Mouse (Mus musculus) left cerebral cortex, adult 2 months (tissue): Measurements from ENCODE around the gene Ccl17. TPM values are rescaled to one million over a fixed set of nuclear protein-coding genes. Genes with fewer than 3 reads are reported as not detected.

Source experiments
- DNase-seq, 2 experiments: peaks; one replicate each; pipeline ENCODE4 v3.0.0; 2021 to 2022; ENCODE audit warnings: low spot score in 2 of 2, mixed read lengths in 1 of 2; ENCODE audit errors: extremely low spot score in 1 of 2
- H3K27ac ChIP-seq: fragments of 200-600 bp; 2 replicates; pipeline ENCODE4 v1.8.1; 2022
- H3K4me3 ChIP-seq: fragments of 200-600 bp; 2 replicates; pipeline ENCODE4 v1.8.1; 2022
- CTCF ChIP-seq: fragments of 200-600 bp; IDR thresholded peaks from 2 replicates; pipeline ENCODE4 v1.8.1; 2022; ENCODE audit warnings: antibody characterized with exemption, mild to moderate bottlenecking, moderate library complexity
- intact Hi-C: fragments of 180-260 bp; cut with DNase I; formaldehyde crosslinking; loops from one replicate; pipeline ENCODE4 v1.15.1; 2025
- total RNA-seq, 2 experiments: library from RNA; stranded (reverse); gene quantifications; 2 replicates each; pipeline ENCODE4 v1.2.3; 2021

The Ccl17 gene
- total RNA-seq, 2 experiments from 2014 or later: 4.6 to 7.9 TPM

GRCm38 (mm10) chr8:94779534-94780294 lies 30.5 kb upstream of the Ccl17 start:
- intact Hi-C loops: no loop called here
- TF ChIP-seq CTCF: no peak
- no peak overlapping the region for H3K27ac ChIP-seq
- no peak for DNase-seq
- H3K4me3 ChIP-seq: no peak overlapping the region

- no peak for TF ChIP-seq CTCF
- no peak overlapping the region for H3K4me3 ChIP-seq
- intact Hi-C loops: no loop called here
Observed at GRCm38 (mm10) chr8:94780491-94781154, 29.6 kb upstream of the Ccl17 start.

GRCm38 (mm10) chr8:94781155-94781837 lies 29.0 kb upstream of the Ccl17 start:
- no peak overlapping the region for H3K27ac ChIP-seq
- no peak for DNase-seq
- no peak for TF ChIP-seq CTCF
- H3K4me3 ChIP-seq: no peak overlapping the region
- intact Hi-C loops: no loop called here

More at GRCm38 (mm10) chr8:94780491-94781154, 29.6 kb upstream of the Ccl17 start:
- DNase-seq: no peak
- H3K27ac ChIP-seq: no peak overlapping the region

GRCm38 (mm10) chr8:94781838-94782235 lies 28.4 kb upstream of the Ccl17 start:
- intact Hi-C loops: no loop called here
- H3K4me3 ChIP-seq: no peak overlapping the region
- no peak for TF ChIP-seq CTCF
- H3K27ac ChIP-seq: no peak overlapping the region
- DNase-seq: peak in 1 of 2 experiments; percentile 47

GRCm38 (mm10) chr8:94783890-94784289 lies 26.4 kb upstream of the Ccl17 start:
- intact Hi-C loops: no loop called here
- no peak for TF ChIP-seq CTCF

GRCm38 (mm10) chr8:94785247-94785985 lies 24.8 kb upstream of the Ccl17 start:
- intact Hi-C loops: no loop called here
- Histone ChIP-seq H3K27ac (no peak overlapping the region), H3K4me3 (no peak overlapping the region)
- DNase-seq: no peak
- peak; percentile 52 for TF ChIP-seq CTCF

More at GRCm38 (mm10) chr8:94783890-94784289, 26.4 kb upstream of the Ccl17 start:
- Histone ChIP-seq H3K27ac (0 out of 2 replicates have a peak overlapping the region, but pooled peaks have one; percentile 32), H3K4me3 (no peak overlapping the region)
- DNase-seq: peak in 1 of 2 experiments; percentile 29

GRCm38 (mm10) chr8:94785995-94786595 lies 24.2 kb upstream of the Ccl17 start:
- no peak for TF ChIP-seq CTCF
- Histone ChIP-seq H3K27ac (no peak overlapping the region), H3K4me3 (no peak overlapping the region)
- DNase-seq: no peak
- intact Hi-C loops: no loop called here

- no peak for DNase-seq
- TF ChIP-seq CTCF: no peak
- Histone ChIP-seq H3K4me3 (no peak overlapping the region), H3K27ac (no peak overlapping the region)
- intact Hi-C loops: no loop called here
Observed at GRCm38 (mm10) chr8:94787524-94788501, 22.4 kb upstream of the Ccl17 start.

- H3K4me3 ChIP-seq: no peak overlapping the region
- no peak for TF ChIP-seq CTCF
- H3K27ac ChIP-seq: no peak overlapping the region
- DNase-seq: no peak
- intact Hi-C loops: no loop called here
Observed at GRCm38 (mm10) chr8:94789256-94789955, 20.8 kb upstream of the Ccl17 start.

GRCm38 (mm10) chr8:94794368-94794767 lies 15.9 kb upstream of the Ccl17 start:
- intact Hi-C loops: no loop called here
- Histone ChIP-seq H3K27ac (no peak overlapping the region), H3K4me3 (no peak overlapping the region)
- no peak for DNase-seq
- no peak for TF ChIP-seq CTCF
